In the genomic region with DNA sequence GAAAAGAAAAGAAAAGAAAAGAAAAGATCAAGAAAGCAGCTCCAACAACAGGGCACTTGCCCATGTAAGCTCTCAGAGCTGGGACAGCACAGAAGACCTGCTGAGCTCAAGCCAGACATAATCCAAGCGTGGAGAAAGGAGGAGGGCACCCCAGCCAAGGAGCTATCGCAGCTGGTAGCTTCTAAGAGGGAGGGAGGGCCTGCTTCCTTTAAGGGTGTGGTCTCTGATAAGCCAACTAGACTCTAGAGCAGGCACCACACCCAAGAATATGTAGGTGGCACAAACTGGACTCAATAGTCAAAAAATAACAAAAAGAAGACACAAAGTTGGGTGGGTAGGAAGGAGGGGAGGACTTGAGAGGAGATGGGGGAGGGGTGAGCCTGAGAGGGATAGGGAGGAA, we compare ENCODE assay signal across 22 mouse cellular contexts.
DNase-seq lines count a peak whose midpoint lies in the region; ATAC-seq and TF ChIP-seq lines count a peak whose summit lies in the region.
"Had no signal": no experiment of that assay in that cellular context is flagged by ENCODE, and none has a peak within 500 bp of the region (broad histone marks: within the 10 kb centered on the region; RNA-seq: fewer than 3 reads in every experiment).

No protein-coding gene starts in this region.

- WGBS in intestine, embryonic 15.5 days, result 55% methylated on average over 2 of the region's 2 CpGs
- WGBS in intestine, postnatal 0 days, result 56% methylated on average over 2 of the region's 2 CpGs
- 15% methylated on average over 2 of the region's 2 CpGs for WGBS in liver, embryonic 12.5 days (ENCODE audit: insufficient replicate concordance)

- no peak overlapping the region for H3K4me3 ChIP-seq in intestine, embryonic 15.5 days (replicated peaks)
- no peak overlapping the region for H3K4me3 ChIP-seq in intestine, postnatal 0 days (ENCODE audit: low read depth, low read length)
- H3K4me3 ChIP-seq in liver, embryonic 12.5 days, result no peak overlapping the region
- H3K4me3 ChIP-seq: embryonic facial prominence, embryonic 15.5 days; limb, embryonic 13.5 days; neural tube, embryonic 15.5 days had no signal

- no peak overlapping the region for H3K4me2 ChIP-seq in intestine, embryonic 15.5 days (replicated peaks)
- H3K4me2 ChIP-seq in intestine, postnatal 0 days (replicated peaks; ENCODE audit: low read depth), result no peak overlapping the region
- H3K4me2 ChIP-seq in liver, embryonic 12.5 days, result peak overlapping the region; percentile 54
- H3K4me2 ChIP-seq: embryonic facial prominence, embryonic 15.5 days; hindbrain, embryonic 14.5 days; limb, embryonic 13.5 days; lung, embryonic 14.5 days; midbrain, embryonic 11.5 days; neural tube, embryonic 15.5 days had no signal

- no peak overlapping the region for H3K27ac ChIP-seq in intestine, embryonic 15.5 days
- no peak overlapping the region for H3K27ac ChIP-seq in intestine, postnatal 0 days (ENCODE audit: low read depth, low read length)
- peak overlapping the region; percentile 91 for H3K27ac ChIP-seq in liver, embryonic 12.5 days
- H3K27ac ChIP-seq: embryonic facial prominence, embryonic 15.5 days; hindbrain, embryonic 14.5 days; limb, embryonic 13.5 days; neural tube, embryonic 15.5 days had no signal

- no peak for DNase-seq in lung, postnatal 36 days
- DNase-seq in neural tube, embryonic 10.5 days (ENCODE audit: extremely low spot score, low spot score), result no peak
- DNase-seq: adrenal gland, adult 2 months; cerebellum, adult 9-10 months; heart, postnatal 4 days; layer of hippocampus, adult 9-11 months; lung, embryonic 14.5 days; lung, postnatal 4 days; right cerebral cortex, adult 18-20 months; thymus, postnatal 25 days had no signal

- no peaks in the 10 kb centered on the region for H3K27me3 ChIP-seq in intestine, embryonic 15.5 days (replicated peaks)
- H3K27me3 ChIP-seq in intestine, postnatal 0 days (replicated peaks; ENCODE audit: control insufficient read depth, insufficient read depth, low read length), result no peaks in the 10 kb centered on the region
- no peaks in the 10 kb centered on the region for H3K27me3 ChIP-seq in liver, embryonic 12.5 days (replicated peaks)
- H3K27me3 ChIP-seq: embryonic facial prominence, embryonic 15.5 days; limb, embryonic 13.5 days; neural tube, embryonic 15.5 days had no signal

- no peak for TF ChIP-seq CTCF in intestine, postnatal 0 days (IDR thresholded peaks at IDR 0.05; ENCODE audit: low read depth)

- H3K9ac ChIP-seq in intestine, embryonic 15.5 days, result no peak overlapping the region
- H3K9ac ChIP-seq in intestine, postnatal 0 days (ENCODE audit: low read depth, low read length), result no peak overlapping the region
- peak overlapping the region; percentile 62 for H3K9ac ChIP-seq in liver, embryonic 12.5 days
- H3K9ac ChIP-seq: embryonic facial prominence, embryonic 15.5 days; hindbrain, embryonic 14.5 days; limb, embryonic 13.5 days; lung, embryonic 14.5 days; neural tube, embryonic 15.5 days had no signal

- no peaks in the 10 kb centered on the region for H3K9me3 ChIP-seq in intestine, embryonic 15.5 days
- H3K9me3 ChIP-seq in intestine, postnatal 0 days (ENCODE audit: control insufficient read depth), result no peaks in the 10 kb centered on the region
- H3K9me3 ChIP-seq in liver, embryonic 12.5 days (replicated peaks), result no peaks in the 10 kb centered on the region
- H3K9me3 ChIP-seq: embryonic facial prominence, embryonic 15.5 days; limb, embryonic 13.5 days; neural tube, embryonic 15.5 days had no signal

- peak; percentile 56; the same call in 1 of the 2 replicates for ATAC-seq in intestine, embryonic 15.5 days
- no peak for ATAC-seq in intestine, postnatal 0 days
- ATAC-seq in erythroblast, adult 5-6 weeks (replicated peaks; ENCODE audit: low FRiP score, poor library complexity, severe bottlenecking), result peak; percentile 75
- peak; percentile 80 for ATAC-seq in liver, embryonic 12.5 days
- ATAC-seq in megakaryocyte progenitor cell, adult 5-6 weeks (replicated peaks; ENCODE audit: poor library complexity), result peak; percentile 56
- no peak for ATAC-seq in activated CD4-positive, CD25-positive, alpha-beta regulatory T cell, adult 4 months
- ATAC-seq: inflammation-experienced regulatory T-cells, adult 6 months had no signal

- H3K4me1 ChIP-seq in intestine, embryonic 15.5 days (replicated peaks), result no peaks in the 10 kb centered on the region
- H3K4me1 ChIP-seq in intestine, postnatal 0 days (replicated peaks; ENCODE audit: control insufficient read depth, insufficient read depth, low read length), result no peaks in the 10 kb centered on the region
- H3K4me1 ChIP-seq in liver, embryonic 12.5 days, result peaks cover 73% of the 10 kb centered on the region
- H3K4me1 ChIP-seq: embryonic facial prominence, embryonic 15.5 days had no signal

- H3K36me3 ChIP-seq in intestine, embryonic 15.5 days, result no peaks in the 10 kb centered on the region
- H3K36me3 ChIP-seq in intestine, postnatal 0 days (ENCODE audit: control insufficient read depth, insufficient read depth), result no peaks in the 10 kb centered on the region
- H3K36me3 ChIP-seq in liver, embryonic 12.5 days, result no peaks in the 10 kb centered on the region
- H3K36me3 ChIP-seq: embryonic facial prominence, embryonic 15.5 days; limb, embryonic 13.5 days; neural tube, embryonic 15.5 days had no signal

Comparison
In these comparisons a context has a peak if more than half of its experiments do, and no peak if none do; other contexts are left out.
1. ATAC-seq: peak in intestine, embryonic 15.5 days (single experiment), erythroblast, adult 5-6 weeks (single experiment), liver, embryonic 12.5 days (single experiment) and megakaryocyte progenitor cell, adult 5-6 weeks (single experiment); none in intestine, postnatal 0 days (single experiment) and activated CD4-positive, CD25-positive, alpha-beta regulatory T cell, adult 4 months (single experiment).